Mouse (Mus musculus) liver, embryonic 15.5 days (tissue): ENCODE measurements around the gene Porcn. TPM values are rescaled to one million over a fixed set of nuclear protein-coding genes. Genes with fewer than 3 reads are reported as not detected.

Experiments
- ATAC-seq: fragments of 200-750 bp; cut with Nextera tagmentation; 2 replicates; pipeline ENCODE4 v1.8.0; 2017; ENCODE audit warnings: moderate number of reproducible peaks, mild to moderate bottlenecking, moderate library complexity; ENCODE audit not compliant: insufficient read depth
- H3K27ac ChIP-seq: fragments of 300-500 bp; sonication (generic); replicated peaks from 2 replicates; pipeline ENCODE4 v1.5.1; 2015; ENCODE audit warnings: mild to moderate bottlenecking, inconsistent platforms
- H3K27me3 ChIP-seq: fragments of 300-500 bp; sonication (generic); 2 replicates; pipeline ENCODE4 v1.6.1; 2015; ENCODE audit warnings: mild to moderate bottlenecking, inconsistent platforms
- H3K36me3 ChIP-seq: fragments of 300-500 bp; sonication (generic); replicated peaks from 2 replicates; pipeline ENCODE4 v1.6.1; 2015; ENCODE audit warnings: moderate library complexity, mild to moderate bottlenecking, inconsistent platforms
- H3K4me1 ChIP-seq: fragments of 300-500 bp; sonication (generic); replicated peaks from 2 replicates; pipeline ENCODE4 v1.6.1; 2015; ENCODE audit warnings: inconsistent platforms
- H3K4me2 ChIP-seq: fragments of 300-500 bp; sonication (generic); 2 replicates; pipeline ENCODE4 v1.6.1; 2015; ENCODE audit warnings: moderate library complexity, mild to moderate bottlenecking, inconsistent platforms
- H3K4me3 ChIP-seq: fragments of 300-500 bp; sonication (generic); replicated peaks from 2 replicates; pipeline ENCODE4 v1.5.1; 2015; ENCODE audit warnings: mild to moderate bottlenecking, inconsistent platforms
- H3K9ac ChIP-seq: fragments of 300-500 bp; sonication (generic); 2 replicates; pipeline ENCODE4 v1.6.1; 2015; ENCODE audit warnings: moderate library complexity, mild to moderate bottlenecking, inconsistent platforms
- H3K9me3 ChIP-seq: fragments of 300-500 bp; sonication (generic); replicated peaks from 2 replicates; pipeline ENCODE4 v1.6.1; 2016; ENCODE audit warnings: inconsistent platforms
- WGBS: fragments of 180-500 bp; shearing (Covaris S2); methylation state at CpG from one replicate; pipeline ENCODE4 v1.1.7; 2015; ENCODE audit warnings: mixed read lengths; ENCODE audit not compliant: insufficient replicate concordance; 5-methylcytosine and 5-hydroxymethylcytosine counted together
- polyA plus RNA-seq: library from polyadenylated mRNA; unstranded; fragments of >200 nt; fragmentation: Nextera tagmentation; extraction: Ambion mirVana; gene quantifications from 2 replicates; pipeline ENCODE4 v1.2.1, GENCODE M21; 2015

The Porcn gene
- polyA plus RNA-seq, 1 experiment from 2014 or later: 0.83 TPM

GRCm38 (mm10) chrX:8230272-8230671 lies 23.9 kb upstream of the Porcn start:
- no peak overlapping the region for H3K9ac ChIP-seq
- H3K27me3 ChIP-seq: no peaks in the 10 kb centered on the region
- H3K36me3 ChIP-seq: no peaks in the 10 kb centered on the region
- H3K4me2 ChIP-seq: no peak overlapping the region
- no peak overlapping the region for H3K4me3 ChIP-seq
- 65% methylated on average over 4 of the region's 4 CpGs for WGBS
- H3K27ac ChIP-seq: no peak overlapping the region
- no peaks in the 10 kb centered on the region for H3K9me3 ChIP-seq
- ATAC-seq: no peak
- peaks cover 12% of the 10 kb centered on the region for H3K4me1 ChIP-seq

DNA sequence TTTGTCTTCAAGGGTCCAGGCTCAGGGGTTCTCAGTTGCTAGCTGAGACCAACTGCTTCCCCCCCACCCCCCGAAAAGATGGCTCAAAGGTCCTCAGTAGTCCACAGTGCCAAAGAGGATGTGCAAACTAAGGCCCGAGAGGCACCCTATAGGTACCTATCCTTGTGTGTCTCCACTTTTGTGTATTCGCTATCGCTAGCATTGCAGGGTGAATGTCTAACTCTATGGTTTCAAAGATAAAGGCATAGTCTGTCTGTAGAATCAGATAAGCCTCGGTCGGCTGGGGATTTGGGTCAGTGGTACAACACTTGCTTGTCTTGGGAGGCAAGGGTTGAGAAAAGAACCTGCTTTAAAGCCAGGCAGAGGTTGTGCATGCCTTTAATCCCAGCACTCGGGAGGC lies 17.1 kb upstream of the Porcn start:
- H3K9ac ChIP-seq: no peak overlapping the region
- peaks cover 7% of the 10 kb centered on the region; the same call in 1 of the 2 replicates for H3K4me1 ChIP-seq
- no peak overlapping the region for H3K4me2 ChIP-seq
- H3K27ac ChIP-seq: no peak overlapping the region
- H3K27me3 ChIP-seq: no peaks in the 10 kb centered on the region
- no peaks in the 10 kb centered on the region for H3K9me3 ChIP-seq
- 34% methylated on average over 7 of the region's 7 CpGs for WGBS
- no peaks in the 10 kb centered on the region for H3K36me3 ChIP-seq
- peak; percentile 37; the same call in 1 of the 2 replicates for ATAC-seq
- H3K4me3 ChIP-seq: no peak overlapping the region

DNA sequence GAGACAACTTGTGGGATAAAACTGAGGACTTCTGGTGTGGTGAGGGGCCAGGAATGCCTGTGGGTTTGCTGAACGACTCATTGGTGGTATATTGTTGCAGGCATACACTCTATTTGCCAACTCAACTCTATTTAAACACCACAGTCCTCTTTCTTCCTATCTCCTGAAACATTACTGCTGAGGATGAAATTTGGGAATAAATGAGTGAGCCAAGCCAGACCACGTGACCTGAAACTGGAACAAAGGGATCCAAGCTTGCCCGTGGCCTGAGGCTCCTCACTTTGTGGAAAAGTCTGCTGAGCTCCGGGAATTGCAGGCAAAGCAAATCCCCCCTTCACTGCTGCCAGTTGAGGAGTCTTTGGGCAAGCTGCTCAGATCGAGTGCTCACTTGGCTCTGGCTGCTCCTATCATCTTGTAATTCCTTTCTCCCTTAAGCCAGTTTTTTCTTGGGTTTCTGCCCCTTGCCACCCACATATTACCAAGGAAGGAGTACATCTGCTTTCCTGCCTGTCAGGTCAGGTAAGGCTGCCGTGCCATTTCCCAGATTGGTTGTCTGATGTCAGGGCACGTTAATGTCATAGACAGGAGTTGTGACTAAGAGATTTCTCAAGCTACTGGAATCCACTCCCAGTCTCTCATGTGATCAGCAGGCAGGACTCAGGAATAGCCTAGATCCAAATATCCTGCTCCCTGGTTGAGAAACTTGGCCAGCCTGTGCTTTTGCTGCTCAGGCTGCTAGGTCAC lies 16.5 kb upstream of the Porcn start:
- Histone ChIP-seq H3K9ac (no peak overlapping the region), H3K4me2 (no peak overlapping the region), H3K4me3 (no peak overlapping the region), H3K4me1 (peaks cover 7% of the 10 kb centered on the region; the same call in 1 of the 2 replicates), H3K27me3 (no peaks in the 10 kb centered on the region), H3K9me3 (no peaks in the 10 kb centered on the region), H3K27ac (no peak overlapping the region), H3K36me3 (no peaks in the 10 kb centered on the region)
- no peak for ATAC-seq
- whole genome bisulfite sequencing: 45% methylated on average over 7 of the region's 7 CpGs

GRCm38 (mm10) chrX:8222296-8222677 lies 16.0 kb upstream of the Porcn start:
- WGBS: 53% methylated on average over 3 of the region's 3 CpGs

DNA sequence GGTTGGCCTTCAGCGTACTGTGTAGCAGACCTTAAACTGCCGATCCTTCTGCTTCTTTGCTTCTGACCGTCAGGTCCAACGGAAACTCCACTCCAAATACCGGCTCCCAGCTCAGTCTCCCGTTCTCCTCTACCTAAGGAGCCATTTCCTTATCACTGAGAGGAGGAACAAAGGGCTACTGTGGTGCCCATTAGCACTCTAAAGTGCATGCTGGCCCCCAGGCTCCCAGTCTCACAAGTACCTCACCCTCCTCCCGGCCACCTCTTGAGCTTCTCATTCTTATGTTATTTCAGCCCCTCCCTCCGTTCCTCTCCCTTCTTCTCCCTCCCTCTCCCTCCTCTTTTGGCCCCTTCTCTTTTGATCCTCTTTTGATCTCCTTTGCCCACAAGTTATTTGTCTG lies 13.3 kb upstream of the Porcn start:
- ATAC-seq: no peak
- 38% methylated on average over 8 of the region's 8 CpGs for WGBS

More at GRCm38 (mm10) chrX:8222296-8222677, 16.0 kb upstream of the Porcn start:
- no peaks in the 10 kb centered on the region for H3K36me3 ChIP-seq
- H3K27me3 ChIP-seq: no peaks in the 10 kb centered on the region
- H3K4me1 ChIP-seq: peaks cover 7% of the 10 kb centered on the region; the same call in 1 of the 2 replicates
- H3K4me3 ChIP-seq: no peak overlapping the region
- no peak for ATAC-seq
- no peak overlapping the region for H3K4me2 ChIP-seq
- no peaks in the 10 kb centered on the region for H3K9me3 ChIP-seq
- no peak overlapping the region for H3K9ac ChIP-seq
- no peak overlapping the region for H3K27ac ChIP-seq

DNA sequence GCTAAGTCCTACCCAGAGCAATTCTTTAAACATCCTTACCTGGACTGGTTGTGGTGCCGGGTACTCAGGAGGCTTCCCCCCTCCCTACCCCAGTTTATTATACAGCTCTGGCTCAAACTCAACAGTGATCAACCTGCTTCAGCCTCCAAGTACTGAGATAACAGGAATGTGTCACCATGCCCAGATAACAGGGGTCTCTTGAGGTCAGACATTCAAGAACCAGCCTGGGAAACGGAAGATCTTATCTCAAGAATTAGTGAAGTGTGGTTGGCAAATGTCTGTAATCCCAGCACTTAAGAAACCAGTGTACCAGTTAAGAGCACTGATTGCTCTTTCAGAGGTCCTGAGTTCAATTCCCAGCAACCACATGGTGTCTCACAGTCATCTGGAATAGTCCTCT lies 11.8 kb upstream of the Porcn start:
- Histone ChIP-seq H3K27ac (no peak overlapping the region), H3K4me2 (no peak overlapping the region), H3K9ac (no peak overlapping the region), H3K9me3 (no peaks in the 10 kb centered on the region), H3K4me1 (peaks cover 2% of the 10 kb centered on the region; the same call in 1 of the 2 replicates), H3K27me3 (no peaks in the 10 kb centered on the region), H3K36me3 (no peaks in the 10 kb centered on the region), H3K4me3 (no peak overlapping the region)
- 30% methylated on average over 2 of the region's 2 CpGs for WGBS
- no peak for ATAC-seq

More for the DNA sequence above, 13.3 kb upstream of the Porcn start:
- Histone ChIP-seq H3K36me3 (no peaks in the 10 kb centered on the region), H3K4me1 (peaks cover 7% of the 10 kb centered on the region; the same call in 1 of the 2 replicates), H3K4me3 (no peak overlapping the region), H3K27ac (no peak overlapping the region), H3K27me3 (no peaks in the 10 kb centered on the region), H3K9me3 (no peaks in the 10 kb centered on the region), H3K9ac (no peak overlapping the region), H3K4me2 (no peak overlapping the region)

- Histone ChIP-seq H3K27ac (no peak overlapping the region), H3K9ac (no peak overlapping the region), H3K36me3 (no peaks in the 10 kb centered on the region), H3K9me3 (no peaks in the 10 kb centered on the region), H3K4me2 (no peak overlapping the region), H3K4me3 (no peak overlapping the region), H3K27me3 (no peaks in the 10 kb centered on the region), H3K4me1 (no peaks in the 10 kb centered on the region)
- 42% methylated on average over 6 of the region's 6 CpGs for WGBS
- ATAC-seq: no peak
Observed at GRCm38 (mm10) chrX:8217383-8217782, 11.1 kb upstream of the Porcn start.

DNA sequence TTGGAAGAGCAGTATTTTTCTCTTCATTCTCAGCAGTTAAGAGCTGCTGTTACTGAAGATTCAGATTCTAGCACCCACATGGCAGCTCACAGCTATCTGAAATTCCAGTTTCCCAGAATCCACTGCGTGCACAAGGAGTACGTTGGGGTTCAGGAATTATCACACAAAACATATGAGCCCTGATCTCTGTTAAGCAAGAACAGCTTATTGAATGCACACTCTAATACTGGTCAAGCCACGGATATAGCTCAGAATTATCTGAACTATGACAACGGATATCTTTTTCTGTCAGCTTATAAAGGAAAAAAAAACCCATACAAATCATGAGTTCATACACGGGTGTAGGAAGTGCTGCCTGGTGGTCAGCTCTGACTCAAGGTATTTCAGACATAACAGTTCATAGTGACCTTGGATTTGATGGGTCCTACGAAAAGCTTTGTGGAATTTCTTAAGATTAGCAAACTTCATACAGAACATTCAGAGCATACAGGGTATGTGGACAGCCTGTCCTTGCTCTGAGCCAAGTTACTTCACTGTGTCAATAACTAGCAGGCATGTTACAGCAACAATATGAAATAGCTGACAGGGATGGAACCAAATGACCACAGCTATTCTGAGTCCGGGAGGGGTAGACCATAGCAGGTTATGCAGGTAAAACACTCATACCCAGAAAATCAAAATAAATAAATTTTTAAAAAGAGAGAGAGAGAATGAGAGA lies 5.3 kb upstream of the Porcn start:
- Histone ChIP-seq H3K27ac (no peak overlapping the region), H3K4me3 (no peak overlapping the region), H3K9ac (no peak overlapping the region), H3K4me2 (no peak overlapping the region), H3K9me3 (no peaks in the 10 kb centered on the region), H3K36me3 (no peaks in the 10 kb centered on the region), H3K27me3 (peaks cover 6% of the 10 kb centered on the region; the same call in 1 of the 2 replicates), H3K4me1 (peaks cover 2% of the 10 kb centered on the region; the same call in 1 of the 2 replicates)
- no peak for ATAC-seq
- WGBS: 43% methylated on average over 7 of the region's 7 CpGs

DNA sequence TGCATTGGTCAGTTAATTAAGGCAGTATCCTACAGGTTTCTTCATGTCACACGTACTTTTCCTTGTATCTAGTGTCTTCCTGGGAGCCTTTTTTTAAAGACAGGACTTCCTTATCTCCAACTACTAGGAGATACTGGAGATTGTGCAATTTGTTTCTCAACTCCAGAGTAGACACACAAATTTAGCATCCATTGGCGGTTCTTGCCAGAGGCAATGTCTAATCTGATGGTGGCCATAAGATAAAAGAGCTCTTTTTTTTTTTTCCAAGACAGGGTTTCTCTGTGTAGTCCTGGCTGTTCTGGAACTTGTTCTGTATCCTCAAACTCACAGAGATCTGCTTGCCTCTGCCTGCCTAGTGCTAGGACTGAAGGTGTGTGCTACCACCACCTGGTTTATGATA lies 3.4 kb upstream of the Porcn start:
- 32% methylated on average over 2 of the region's 2 CpGs for WGBS
- Histone ChIP-seq H3K9me3 (no peaks in the 10 kb centered on the region), H3K27me3 (peaks cover 20% of the 10 kb centered on the region), H3K4me2 (no peak overlapping the region), H3K36me3 (no peaks in the 10 kb centered on the region), H3K27ac (no peak overlapping the region), H3K4me3 (no peak overlapping the region), H3K4me1 (peaks cover 9% of the 10 kb centered on the region; the same call in 1 of the 2 replicates), H3K9ac (no peak overlapping the region)
- no peak for ATAC-seq

DNA sequence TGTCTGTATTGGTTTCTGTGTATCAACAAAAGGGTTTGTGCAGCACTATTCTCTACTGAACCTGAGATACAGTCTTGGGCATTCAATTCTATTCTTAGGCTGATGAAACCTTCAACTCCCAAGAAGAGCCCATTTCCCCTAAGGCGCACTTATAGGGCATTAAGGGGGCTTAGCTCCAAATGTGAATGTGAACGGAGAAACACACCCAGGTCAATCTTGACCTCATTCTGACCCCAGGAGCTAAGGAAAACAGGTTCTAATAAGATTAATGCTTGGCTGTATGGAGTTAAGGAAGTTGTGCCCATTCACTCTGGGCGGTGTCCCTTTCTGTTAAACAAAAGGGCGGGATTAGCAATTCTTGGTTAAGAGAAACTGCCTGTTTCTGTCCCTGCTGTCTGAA lies 899 bp upstream of the Porcn start:
- no peak overlapping the region for H3K9ac ChIP-seq
- no peaks in the 10 kb centered on the region for H3K36me3 ChIP-seq
- H3K4me3 ChIP-seq: no peak overlapping the region
- peaks cover 9% of the 10 kb centered on the region; the same call in 1 of the 2 replicates for H3K4me1 ChIP-seq
- WGBS: 24% methylated on average over 4 of the region's 4 CpGs
- no peak for ATAC-seq
- peaks cover 20% of the 10 kb centered on the region for H3K27me3 ChIP-seq
- no peaks in the 10 kb centered on the region for H3K9me3 ChIP-seq
- no peak overlapping the region for H3K27ac ChIP-seq
- H3K4me2 ChIP-seq: peak overlapping the region; percentile 73

GRCm38 (mm10) chrX:8206694-8207197 lies 421 bp upstream of the Porcn start:
- Histone ChIP-seq H3K9ac (no peak overlapping the region), H3K9me3 (no peaks in the 10 kb centered on the region), H3K27me3 (peaks cover 20% of the 10 kb centered on the region), H3K4me1 (peaks cover 9% of the 10 kb centered on the region; the same call in 1 of the 2 replicates), H3K27ac (no peak overlapping the region), H3K4me3 (peak overlapping the region; percentile 50), H3K4me2 (peak overlapping the region; percentile 73), H3K36me3 (no peaks in the 10 kb centered on the region)
- ATAC-seq: no peak
- 17% methylated on average over 11 of the region's 11 CpGs for WGBS
